8 mouse cellular contexts compared by ENCODE assay signal in genomic region chr1:119492097-119492496, GRCm38 (mm10). TPM values are rescaled to one million over a fixed set of nuclear protein-coding genes. Genes with fewer than 3 reads are reported as not detected.
DNase-seq lines count a peak whose midpoint lies in the region; ATAC-seq and TF ChIP-seq lines count a peak whose summit lies in the region.

No protein-coding gene starts in this region.

- ATAC-seq in erythroid progenitor cell, adult 5-6 weeks (replicated peaks; ENCODE audit: low FRiP score, poor library complexity, severe bottlenecking): no peak

- H3K27me3 ChIP-seq in embryonic facial prominence, embryonic 10.5 days (replicated peaks; ENCODE audit: low read depth, poor library complexity, severe bottlenecking): no peaks in the 10 kb centered on the region
- H3K27me3 ChIP-seq in liver, adult 2 months (ENCODE audit: control insufficient read depth, insufficient read depth, low read length): no peaks in the 10 kb centered on the region

- H3K36me3 ChIP-seq in embryonic facial prominence, embryonic 10.5 days (replicated peaks): no peaks in the 10 kb centered on the region
- H3K36me3 ChIP-seq in liver, adult 2 months (ENCODE audit: control insufficient read depth, insufficient read depth, low read length): no peaks in the 10 kb centered on the region

- peaks cover 19% of the 10 kb centered on the region for H3K79me2 ChIP-seq in liver, adult 2 months (ENCODE audit: control insufficient read depth, insufficient read depth, low read length)

- no peak for TF ChIP-seq CTCF in left cerebral cortex, adult 2 months (IDR thresholded peaks at IDR 0.05)
- TF ChIP-seq CTCF in liver, adult 2 months (IDR thresholded peaks at IDR 0.05; ENCODE audit: low read depth, low read length): no peak

- no peak overlapping the region for H3K27ac ChIP-seq in left cerebral cortex, adult 2 months
- H3K27ac ChIP-seq in embryonic facial prominence, embryonic 10.5 days (replicated peaks): 0 out of 2 replicates have a peak overlapping the region, but pooled peaks have one; percentile 1
- no peak overlapping the region for H3K27ac ChIP-seq in liver, adult 2 months (replicated peaks; ENCODE audit: insufficient read depth, low read depth, low read length)

- peak; percentile 37 to 49 for DNase-seq in left cerebral cortex, postnatal 14 days (ENCODE audit: low spot score in 2 of 2)
- no peak for DNase-seq in left cerebral cortex, adult 2 months (ENCODE audit: extremely low spot score in 1 of 2, low spot score in 2 of 2)
- no peak for DNase-seq in embryonic facial prominence, embryonic 10.5 days (ENCODE audit: low spot score)
- peak; percentile 52 for DNase-seq in heart, postnatal 25 days (ENCODE audit: low spot score)
- peak; percentile 78 for DNase-seq in liver, adult 2 months (ENCODE audit: extremely low read depth, low read depth, low spot score)
- peak; percentile 65 for DNase-seq in ovary, adult 18-20 months (ENCODE audit: low spot score)
- DNase-seq in urinary bladder, postnatal 14 days (ENCODE audit: low spot score): peak; percentile 87

- intact Hi-C loops in left cerebral cortex, postnatal 14 days (cut with DNase I): no loop called here
- intact Hi-C loops in left cerebral cortex, adult 2 months (cut with DNase I): no loop called here
- intact Hi-C loops in heart, postnatal 25 days (cut with DNase I): loop anchor here (5.0 kb wide), 1 partner anchor 35 kb away; the partner anchor contains the start of gene Tmem185b

- H3K4me1 ChIP-seq in embryonic facial prominence, embryonic 10.5 days: peaks cover 39% of the 10 kb centered on the region
- H3K4me1 ChIP-seq in liver, adult 2 months (ENCODE audit: control insufficient read depth, insufficient read depth, low read length): peaks cover 11% of the 10 kb centered on the region

- no peaks in the 10 kb centered on the region for H3K9me3 ChIP-seq in embryonic facial prominence, embryonic 10.5 days

- TF ChIP-seq POLR2A in liver, adult 2 months (IDR thresholded peaks at IDR 0.05; ENCODE audit: extremely low read depth, insufficient read depth, low read length): no peak

- 57% methylated on average over 11 of the region's 11 CpGs for WGBS in embryonic facial prominence, embryonic 10.5 days
- 5% methylated on average over 11 of the region's 11 CpGs for WGBS in liver, adult 2 months

- no peak overlapping the region for H3K4me3 ChIP-seq in left cerebral cortex, adult 2 months
- no peak overlapping the region for H3K4me3 ChIP-seq in embryonic facial prominence, embryonic 10.5 days
- H3K4me3 ChIP-seq in liver, adult 2 months (ENCODE audit: insufficient read depth, low read depth, low read length): peak overlapping the region; percentile 6; the same call in 1 of the 2 replicates

- H3K9ac ChIP-seq in liver, adult 2 months (ENCODE audit: low read depth, low read length): no peak overlapping the region

RNA-seq across cellular contexts. Expression of gene Ralb, which starts 12.5 kb away (rescaled TPM):
- 10 to 100 TPM; 25.7 to 26.3 TPM for total RNA-seq in left cerebral cortex, postnatal 14 days (2021)
- 10 to 100 TPM; 21.1 to 25.9 TPM for total RNA-seq in left cerebral cortex, adult 2 months (2021)
- 103 and 113 TPM in 2 replicates for polyA plus RNA-seq in embryonic facial prominence, embryonic 10.5 days (2016; fragmentation: Nextera tagmentation; extraction: Ambion mirVana)
- total RNA-seq in heart, postnatal 25 days (2021): 10 to 100 TPM; 31.3 to 33.6 TPM
- total RNA-seq in liver, adult 2 months (2014; rRNA removed): 12.8 and 14.8 TPM in 2 replicates
- 9.0 and 9.3 TPM in 2 replicates for polyA plus RNA-seq in liver, adult 2 months (2012; rRNA removed)
- total RNA-seq in erythroid progenitor cell, adult 5-6 weeks (2015; ENCODE audit: low replicate concordance): 4.3 and 10.1 TPM in 2 replicates
- 2.2 and 7.1 TPM in 2 replicates for total RNA-seq in erythroid progenitor cell, adult 5-6 weeks (2017; ENCODE audit: low replicate concordance)

RNA-seq across cellular contexts. Expression of gene Tmem185b, which starts 33.9 kb away (rescaled TPM):
- total RNA-seq in left cerebral cortex, postnatal 14 days (2021): 10 to 100 TPM; 11.8 to 14.7 TPM
- total RNA-seq in left cerebral cortex, adult 2 months (2021): 10 to 100 TPM; 16.7 to 18.4 TPM
- 20.7 and 21.0 TPM in 2 replicates for polyA plus RNA-seq in embryonic facial prominence, embryonic 10.5 days (2016; fragmentation: Nextera tagmentation; extraction: Ambion mirVana)
- total RNA-seq in heart, postnatal 25 days (2021): 10 to 100 TPM; 15.2 to 16.4 TPM
- total RNA-seq in liver, adult 2 months (2014; rRNA removed): 6.6 and 7.4 TPM in 2 replicates
- 12.6 and 14.2 TPM in 2 replicates for polyA plus RNA-seq in liver, adult 2 months (2012; rRNA removed)
- total RNA-seq in erythroid progenitor cell, adult 5-6 weeks (2015; ENCODE audit: low replicate concordance): 3.6 and 11.3 TPM in 2 replicates
- total RNA-seq in erythroid progenitor cell, adult 5-6 weeks (2017; ENCODE audit: low replicate concordance): 0.77 and 2.7 TPM in 2 replicates

Comparison
In these comparisons a context has a peak if more than half of its experiments do, and no peak if none do; other contexts are left out.
1. DNase-seq: peak in left cerebral cortex, postnatal 14 days (2 of 2), heart, postnatal 25 days (single experiment), liver, adult 2 months (single experiment), ovary, adult 18-20 months (single experiment) and urinary bladder, postnatal 14 days (single experiment); none in left cerebral cortex, adult 2 months (0 of 2) and embryonic facial prominence, embryonic 10.5 days (single experiment).